17 mouse cellular contexts compared by ENCODE assay signal in genomic region chr8:26892380-26892779, GRCm38 (mm10).
A peak's percentile ranks its signal among the peaks of the same experiment; 100 is the strongest.
DNase-seq lines count a peak whose midpoint lies in the region; ATAC-seq and TF ChIP-seq lines count a peak whose summit lies in the region.
"Had no signal": no experiment of that assay in that cellular context is flagged by ENCODE, and none has a peak within 500 bp of the region (broad histone marks: within the 10 kb centered on the region; RNA-seq: fewer than 3 reads in every experiment).

No protein-coding gene starts in this region.

- no peak for ATAC-seq in heart, embryonic 15.5 days (replicated peaks; ENCODE audit: insufficient number of reproducible peaks, insufficient read depth, low FRiP score, low read depth)

- no peaks in the 10 kb centered on the region for H3K9me3 ChIP-seq in heart, embryonic 15.5 days (replicated peaks)
- H3K9me3 ChIP-seq: embryonic facial prominence, embryonic 13.5 days; lung, embryonic 15.5 days; midbrain, embryonic 12.5 days had no signal

- H3K27me3 ChIP-seq in heart, embryonic 15.5 days: no peaks in the 10 kb centered on the region
- H3K27me3 ChIP-seq: CH12.LX; midbrain, embryonic 12.5 days had no signal

- peak overlapping the region; percentile 67; the same call in 1 of the 2 replicates for H3K27ac ChIP-seq in gastrocnemius, adult 2 months
- peak overlapping the region; percentile 75 for H3K27ac ChIP-seq in heart, embryonic 15.5 days
- peak overlapping the region; percentile 43 for H3K27ac ChIP-seq in bone marrow, adult 2 months (ENCODE audit: control insufficient read depth, insufficient read depth, low read depth, low read length, poor library complexity)
- H3K27ac ChIP-seq: embryonic facial prominence, embryonic 13.5 days; liver, embryonic 14.5 days; lung, embryonic 15.5 days; macrophage; midbrain, embryonic 12.5 days had no signal

- TF ChIP-seq POLR2A in bone marrow, adult 2 months (IDR thresholded peaks at IDR 0.05; ENCODE audit: borderline replicate concordance, control insufficient read depth, low read depth, low read length): no peak

- WGBS in heart, embryonic 15.5 days: 73% methylated on average over 7 of the region's 7 CpGs
- 64% methylated on average over 7 of the region's 7 CpGs for WGBS in bone marrow, adult 2 months

- no peak for TF ChIP-seq CTCF in gastrocnemius, adult 2 months (IDR thresholded peaks at IDR 0.05)
- no peak for TF ChIP-seq CTCF in bone marrow, adult 2 months (IDR thresholded peaks at IDR 0.05; ENCODE audit: control insufficient read depth, insufficient read depth, low read length)

- H3K4me1 ChIP-seq in heart, embryonic 15.5 days (replicated peaks): peaks cover 21% of the 10 kb centered on the region
- H3K4me1 ChIP-seq in bone marrow, adult 2 months (ENCODE audit: control insufficient read depth, insufficient read depth, low read length): peaks cover 2% of the 10 kb centered on the region; the same call in 1 of the 2 replicates

- intact Hi-C loops in gastrocnemius, adult 2 months (cut with DNase I): loop anchor here (5.0 kb wide), 4 partner anchors 50 to 145 kb away; partner anchors contain the start of gene Zfp703
- intact Hi-C loops in heart, postnatal 25 days (cut with DNase I): no loop called here

- H3K9ac ChIP-seq in heart, embryonic 15.5 days: peak overlapping the region; percentile 26; the same call in 1 of the 2 replicates
- H3K9ac ChIP-seq: embryonic facial prominence, embryonic 13.5 days; liver, embryonic 14.5 days; lung, embryonic 15.5 days; midbrain, embryonic 12.5 days had no signal

- DNase-seq in gastrocnemius, adult 2 months: no peak
- no peak for DNase-seq in gastrocnemius, adult 18-20 months (ENCODE audit: low spot score)
- DNase-seq in heart, postnatal 25 days (ENCODE audit: low spot score): no peak
- peak; percentile 38 to 43 for DNase-seq in cerebellum, adult 18-20 months
- no peak for DNase-seq in yolk sac, embryonic 10.5 days (ENCODE audit: low spot score)
- DNase-seq in urinary bladder, postnatal 4 days (ENCODE audit: low spot score in 2 of 2): no peak
- DNase-seq: kidney, adult 2 months; right cerebral cortex, adult 18-20 months; thymus, postnatal 14 days had no signal

- H3K4me3 ChIP-seq in gastrocnemius, adult 2 months: no peak overlapping the region
- H3K4me3 ChIP-seq in heart, embryonic 15.5 days: no peak overlapping the region
- no peak overlapping the region for H3K4me3 ChIP-seq in bone marrow, adult 2 months (replicated peaks; ENCODE audit: control insufficient read depth, low read depth, low read length)
- H3K4me3 ChIP-seq: embryonic facial prominence, embryonic 13.5 days; lung, embryonic 15.5 days; midbrain, embryonic 12.5 days had no signal

- H3K36me3 ChIP-seq in heart, embryonic 15.5 days: no peaks in the 10 kb centered on the region
- H3K36me3 ChIP-seq: embryonic facial prominence, embryonic 13.5 days; lung, embryonic 15.5 days; midbrain, embryonic 12.5 days had no signal

- H3K4me2 ChIP-seq in heart, embryonic 15.5 days: no peak overlapping the region
- H3K4me2 ChIP-seq: embryonic facial prominence, embryonic 13.5 days; lung, embryonic 15.5 days; midbrain, embryonic 12.5 days had no signal

Comparison
In these comparisons a context has a peak if more than half of its experiments do, and no peak if none do; other contexts are left out.
1. DNase-seq: peak in cerebellum, adult 18-20 months (2 of 2); none in gastrocnemius, adult 2 months (single experiment), gastrocnemius, adult 18-20 months (single experiment), heart, postnatal 25 days (single experiment), yolk sac, embryonic 10.5 days (single experiment) and urinary bladder, postnatal 4 days (0 of 2).
2. Peak in every context shown above with its lines, with median percentiles within 50 percentile points of each other: H3K27ac ChIP-seq.